In the genomic region with DNA sequence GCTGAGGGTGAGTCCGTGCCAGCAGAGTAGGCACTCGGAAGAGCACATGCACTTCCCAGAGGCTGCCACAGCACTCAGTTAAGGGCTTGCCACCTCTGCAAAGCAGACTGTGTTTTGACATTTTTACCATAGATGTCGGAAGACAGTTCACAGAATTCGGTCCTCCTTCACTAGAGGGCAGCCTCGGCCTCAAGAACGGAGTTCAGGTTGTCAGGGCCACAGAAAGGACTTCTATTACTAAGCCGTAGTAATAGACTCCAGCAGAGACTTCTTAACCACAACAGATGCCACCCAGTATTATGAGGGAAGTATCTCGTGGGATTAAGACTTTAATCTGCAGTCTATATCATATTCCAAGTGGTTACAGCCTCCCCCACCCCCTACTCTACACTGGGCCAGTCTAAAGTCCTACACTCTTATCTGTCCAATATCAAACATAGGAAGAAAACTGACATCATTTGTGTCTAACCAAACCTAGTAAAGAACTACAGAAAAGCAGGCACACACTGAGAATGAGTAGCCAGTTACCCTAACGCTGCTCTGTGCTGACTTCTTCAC, we compare ENCODE assay signal across 10 mouse cellular contexts. TPM values are rescaled to one million over a fixed set of nuclear protein-coding genes. Genes with fewer than 3 reads are reported as not detected.
A peak's percentile ranks its signal among the peaks of the same experiment; 100 is the strongest.
DNase-seq lines count a peak whose midpoint lies in the region; ATAC-seq and TF ChIP-seq lines count a peak whose summit lies in the region.
"Had no signal": no experiment of that assay in that cellular context is flagged by ENCODE, and none has a peak within 500 bp of the region (broad histone marks: within the 10 kb centered on the region; RNA-seq: fewer than 3 reads in every experiment).

No protein-coding gene starts in this region.

- peaks cover 85% of the 10 kb centered on the region for H3K36me3 ChIP-seq in kidney, embryonic 15.5 days
- peaks cover 69 to 93% of the 10 kb centered on the region in 2 experiments for H3K36me3 ChIP-seq in CH12.LX (replicated peaks in 1 of 2; ENCODE audit: control insufficient read depth in 1 of 2, insufficient read depth in 1 of 2, low read length in 1 of 2)
- peaks cover 17% of the 10 kb centered on the region; the same call in 1 of the 2 replicates for H3K36me3 ChIP-seq in lung, postnatal 0 days (ENCODE audit: insufficient read depth, low read length)

- no peak for TF ChIP-seq POLR2A in CH12.LX (IDR thresholded peaks at IDR 0.05; ENCODE audit: low read depth, low read length)

- ATAC-seq in kidney, embryonic 15.5 days (replicated peaks; ENCODE audit: low FRiP score), result 0 out of 2 replicates have a peak, but pooled peaks have one; percentile 17
- peak; percentile 19; the same call in 1 of the 2 replicates for ATAC-seq in lung, postnatal 0 days

- no peak overlapping the region for H3K4me3 ChIP-seq in kidney, embryonic 15.5 days (replicated peaks)
- no peak overlapping the region for H3K4me3 ChIP-seq in CH12.LX (replicated peaks in 1 of 3; ENCODE audit: low read depth in 2 of 3, low read length in 2 of 3, poor library complexity in 1 of 3)
- H3K4me3 ChIP-seq in lung, postnatal 0 days (ENCODE audit: low read depth, low read length), result no peak overlapping the region
- H3K4me3 ChIP-seq: erythroblast, embryonic 14.5 days; stomach, embryonic 15.5 days had no signal

- TF ChIP-seq RAD21 in CH12.LX (IDR thresholded peaks at IDR 0.05; ENCODE audit: low read depth, low read length), result peak; percentile 22

- H3K4me2 ChIP-seq in kidney, embryonic 15.5 days, result no peak overlapping the region
- no peak overlapping the region for H3K4me2 ChIP-seq in CH12.LX (ENCODE audit: insufficient read depth, low read depth, poor library complexity, severe bottlenecking)
- H3K4me2 ChIP-seq in lung, postnatal 0 days (replicated peaks; ENCODE audit: low read depth, low read length), result no peak overlapping the region
- H3K4me2 ChIP-seq: stomach, embryonic 15.5 days had no signal

- WGBS in kidney, embryonic 15.5 days, result 74% methylated on average over 9 of the region's 9 CpGs
- WGBS in lung, postnatal 0 days, result 65% methylated on average over 9 of the region's 9 CpGs

- no peak for TF ChIP-seq EP300 in CH12.LX (IDR thresholded peaks at IDR 0.05; ENCODE audit: low read length)
- no peak for TF ChIP-seq EP300 in lung, postnatal 0 days (IDR thresholded peaks at IDR 0.05)

- no peak overlapping the region for H3K9ac ChIP-seq in kidney, embryonic 15.5 days
- H3K9ac ChIP-seq in CH12.LX (ENCODE audit: insufficient read depth, low read depth), result no peak overlapping the region
- no peak overlapping the region for H3K9ac ChIP-seq in lung, postnatal 0 days (replicated peaks; ENCODE audit: low read depth)
- H3K9ac ChIP-seq: stomach, embryonic 15.5 days had no signal

- H3K9me3 ChIP-seq in kidney, embryonic 15.5 days (replicated peaks), result no peaks in the 10 kb centered on the region
- H3K9me3 ChIP-seq in CH12.LX (replicated peaks; ENCODE audit: low read length), result no peaks in the 10 kb centered on the region
- no peaks in the 10 kb centered on the region for H3K9me3 ChIP-seq in lung, postnatal 0 days (ENCODE audit: low read length)
- H3K9me3 ChIP-seq: stomach, embryonic 15.5 days had no signal

- H3K27me3 ChIP-seq in kidney, embryonic 15.5 days, result no peaks in the 10 kb centered on the region
- no peaks in the 10 kb centered on the region for H3K27me3 ChIP-seq in CH12.LX (replicated peaks)
- no peaks in the 10 kb centered on the region for H3K27me3 ChIP-seq in lung, postnatal 0 days (replicated peaks; ENCODE audit: insufficient read depth, low read length)
- H3K27me3 ChIP-seq: stomach, embryonic 15.5 days had no signal

- in situ Hi-C loops in CH12.LX (cut with MboI; ENCODE audit: low pct_ligation_motif_present, low pct_unique_long_range_greater_than_20kb, low sequenced_read_pairs), result no loop called here

- no peaks in the 10 kb centered on the region for H3K4me1 ChIP-seq in kidney, embryonic 15.5 days
- no peaks in the 10 kb centered on the region for H3K4me1 ChIP-seq in CH12.LX (ENCODE audit: control insufficient read depth in 1 of 2, insufficient read depth in 2 of 2)
- no peaks in the 10 kb centered on the region for H3K4me1 ChIP-seq in lung, postnatal 0 days (ENCODE audit: insufficient read depth, low read depth, low read length)
- H3K4me1 ChIP-seq: stomach, embryonic 15.5 days had no signal

- H3K79me2 ChIP-seq in CH12.LX (replicated peaks; ENCODE audit: control insufficient read depth, extremely low read depth, insufficient read depth, poor library complexity, severe bottlenecking), result no peaks in the 10 kb centered on the region

- TF ChIP-seq CTCF in CH12.LX (conservative IDR thresholded peaks at IDR 0.05 in 1 of 2, IDR thresholded peaks at IDR 0.05 in 1 of 2; ENCODE audit: low read depth in 2 of 2, low read length in 2 of 2), result peak in 1 of 2 experiments; percentile 32; a peak in 2 of 4 replicates
- peak; percentile 53 for TF ChIP-seq CTCF in lung, postnatal 0 days (IDR thresholded peaks at IDR 0.05)

- H3K27ac ChIP-seq in kidney, embryonic 15.5 days, result no peak overlapping the region
- no peak overlapping the region for H3K27ac ChIP-seq in CH12.LX (ENCODE audit: insufficient read depth, low read depth)
- no peak overlapping the region for H3K27ac ChIP-seq in lung, postnatal 0 days (ENCODE audit: low read length)
- H3K27ac ChIP-seq: stomach, embryonic 15.5 days had no signal

- dilution Hi-C loops in CH12.LX (cut with MboI; ENCODE audit: extremely low pct_ligation_motif_present, extremely low pct_unique_long_range_greater_than_20kb, low sequenced_read_pairs), result no loop called here

- DNase-seq in kidney, postnatal 14 days, result no peak
- DNase-seq in CH12.LX (ENCODE audit: extremely low read depth), result no peak
- DNase-seq in ES-CJ7 (ENCODE audit: low read depth, low spot score), result peak; percentile 39
- peak; percentile 17 for DNase-seq in lung, postnatal 0 days (ENCODE audit: low spot score)
- DNase-seq in c-Kit-positive CD71-positive TER-119-positive erythroid progenitor cells, embryonic 14.5 days (ENCODE audit: low spot score), result no peak
- DNase-seq in layer of hippocampus, adult 11-12 months (ENCODE audit: low spot score), result no peak

TF ChIP-seq in CH12.LX, 34 proteins besides CTCF, POLR2A, EP300 and RAD21:
- TF ChIP-seq MAZ (IDR thresholded peaks at IDR 0.05; ENCODE audit: low read depth, low read length) (no peak), KAT2A (IDR thresholded peaks at IDR 0.05; ENCODE audit: insufficient replicate concordance, low read length) (no peak), UBTF (IDR thresholded peaks at IDR 0.05; ENCODE audit: low read depth, low read length) (no peak), NELFE (IDR thresholded peaks at IDR 0.05; ENCODE audit: low read depth, low read length) (no peak), NRF1 (IDR thresholded peaks at IDR 0.05; ENCODE audit: low read depth, low read length) (no peak), ELF1 (IDR thresholded peaks at IDR 0.05; ENCODE audit: low read depth, low read length) (no peak), CHD1 (IDR thresholded peaks at IDR 0.05; ENCODE audit: low read depth, low read length) (no peak), SMC3 (IDR thresholded peaks at IDR 0.05; ENCODE audit: low read depth, low read length) (0 out of 2 replicates have a peak, but pooled peaks have one; percentile 10)

RNA-seq across cellular contexts. Expression of a gene that starts 17.6 kb away (rescaled TPM):
- polyA plus RNA-seq in kidney, embryonic 15.5 days (2015; fragmentation: Nextera tagmentation; extraction: Ambion mirVana), result 17.5 and 17.6 TPM in 2 replicates
- total RNA-seq in CH12.LX (2012; rRNA removed) (7.9 and 8.0 TPM in 2 replicates), CH12.LX (2014; rRNA removed) (11.2 and 13.0 TPM in 2 replicates)
- polyA plus RNA-seq in CH12.LX (2012; ENCODE audit: insufficient read length, low read depth), result 11.5 and 13.3 TPM in 2 replicates
- polyA plus RNA-seq in lung, postnatal 0 days (2015; fragmentation: Nextera tagmentation; extraction: Ambion mirVana), result 16.1 and 18.0 TPM in 2 replicates

RNA-seq across cellular contexts. Expression of a gene that starts 23.8 kb away (rescaled TPM):
- polyA plus RNA-seq in kidney, embryonic 15.5 days (2015; fragmentation: Nextera tagmentation; extraction: Ambion mirVana), result 22.6 and 28.9 TPM in 2 replicates
- 24.9 and 37.7 TPM in 2 replicates for total RNA-seq in CH12.LX (2012; rRNA removed)
- 44.6 and 49.7 TPM in 2 replicates for total RNA-seq in CH12.LX (2014; rRNA removed)
- polyA plus RNA-seq in CH12.LX (2012; ENCODE audit: insufficient read length, low read depth), result 45.4 and 63.7 TPM in 2 replicates
- 12.4 and 15.4 TPM in 2 replicates for polyA plus RNA-seq in lung, postnatal 0 days (2015; fragmentation: Nextera tagmentation; extraction: Ambion mirVana)

RNA-seq across cellular contexts. Expression of a gene that starts 23.9 kb away (rescaled TPM):
- polyA plus RNA-seq in kidney, embryonic 15.5 days (2015; fragmentation: Nextera tagmentation; extraction: Ambion mirVana), result 101 and 103 TPM in 2 replicates
- total RNA-seq in CH12.LX (2012; rRNA removed) (28.3 and 36.4 TPM in 2 replicates), CH12.LX (2014; rRNA removed) (71.8 and 76.6 TPM in 2 replicates)
- 48.4 and 51.5 TPM in 2 replicates for polyA plus RNA-seq in CH12.LX (2012; ENCODE audit: insufficient read length, low read depth)
- 49.1 and 56.6 TPM in 2 replicates for polyA plus RNA-seq in lung, postnatal 0 days (2015; fragmentation: Nextera tagmentation; extraction: Ambion mirVana)

RNA-seq across cellular contexts. Expression of a gene that starts 40.3 kb away (rescaled TPM):
- polyA plus RNA-seq in kidney, embryonic 15.5 days (2015; fragmentation: Nextera tagmentation; extraction: Ambion mirVana), result 0.06 and 0.12 TPM in 2 replicates
- total RNA-seq in CH12.LX (2012; rRNA removed) (not detected in 2 replicates), CH12.LX (2014; rRNA removed) (not detected in 2 replicates)
- not detected in 2 replicates for polyA plus RNA-seq in CH12.LX (2012; ENCODE audit: insufficient read length, low read depth)
- 0.26 and 0.39 TPM in 2 replicates for polyA plus RNA-seq in lung, postnatal 0 days (2015; fragmentation: Nextera tagmentation; extraction: Ambion mirVana)
- total RNA-seq: heart, postnatal 10 days had no signal
- polyA plus RNA-seq: erythroblast, embryonic 14.5 days; stomach, embryonic 15.5 days had no signal

RNA-seq across cellular contexts. Expression of a gene that starts 50.1 kb away (rescaled TPM):
- polyA plus RNA-seq in kidney, embryonic 15.5 days (2015; fragmentation: Nextera tagmentation; extraction: Ambion mirVana), result 0.59 and 1.1 TPM in 2 replicates
- total RNA-seq in CH12.LX (2012; rRNA removed) (0.17 TPM in 1 of 2 replicates, not detected in the other), CH12.LX (2014; rRNA removed) (0.22 and 0.51 TPM in 2 replicates)
- 0.16 TPM in 1 of 2 replicates, not detected in the other for polyA plus RNA-seq in CH12.LX (2012; ENCODE audit: insufficient read length, low read depth)
- polyA plus RNA-seq in lung, postnatal 0 days (2015; fragmentation: Nextera tagmentation; extraction: Ambion mirVana), result 0.38 and 0.43 TPM in 2 replicates
- total RNA-seq: heart, postnatal 10 days had no signal
- polyA plus RNA-seq: erythroblast, embryonic 14.5 days had no signal

Comparison
In these comparisons a context has a peak if more than half of its experiments do, and no peak if none do; other contexts are left out.
1. DNase-seq: peak in ES-CJ7 (single experiment) and lung, postnatal 0 days (single experiment); none in kidney, postnatal 14 days (single experiment), CH12.LX (single experiment), c-Kit-positive CD71-positive TER-119-positive erythroid progenitor cells, embryonic 14.5 days (single experiment) and layer of hippocampus, adult 11-12 months (single experiment).